8 mouse cellular contexts compared by ENCODE assay signal in the genomic region with DNA sequence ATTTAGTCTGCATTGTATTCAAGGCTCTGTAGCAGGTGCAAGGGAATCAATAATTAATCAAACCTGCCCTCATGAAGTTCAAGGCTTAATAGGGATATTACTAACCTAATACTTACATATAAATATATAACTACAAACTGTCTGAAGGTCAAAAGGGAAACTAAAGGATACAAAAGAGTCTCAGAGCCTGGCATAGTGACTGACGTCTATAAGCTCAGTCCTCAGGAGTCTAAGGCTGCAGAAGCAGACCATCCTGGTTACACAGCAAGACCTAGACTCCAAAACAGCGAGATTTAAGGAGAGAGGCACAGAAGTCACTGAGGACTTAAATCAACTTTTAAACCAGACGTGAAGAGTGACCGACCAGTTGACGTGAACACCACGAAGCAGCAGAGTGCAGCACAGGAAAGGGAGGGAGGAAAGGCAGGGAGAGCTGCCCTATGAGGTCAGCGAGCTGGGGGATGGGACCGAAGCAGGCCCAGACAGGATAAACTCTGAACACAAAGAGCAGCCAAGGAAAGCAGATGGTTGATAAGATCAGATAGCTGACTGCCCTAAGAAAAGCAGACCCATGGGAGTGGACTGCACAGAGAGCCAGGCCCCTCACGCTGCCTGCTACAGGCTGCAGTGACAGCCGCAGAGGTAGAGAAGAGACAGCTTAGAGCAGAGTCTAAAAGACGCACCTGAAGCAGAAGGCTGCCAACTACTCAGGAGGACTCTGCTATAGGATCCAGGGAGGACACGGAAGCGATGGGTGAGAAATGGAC. TPM values are rescaled to one million over a fixed set of nuclear protein-coding genes. Genes with fewer than 3 reads are reported as not detected.
A peak's percentile ranks its signal among the peaks of the same experiment; 100 is the strongest.
DNase-seq lines count a peak whose midpoint lies in the region; ATAC-seq and TF ChIP-seq lines count a peak whose summit lies in the region.

No protein-coding gene starts in this region.

- H3K4me2 ChIP-seq in lung, embryonic 15.5 days = peak overlapping the region; percentile 33; the same call in 1 of the 2 replicates

- peak overlapping the region; percentile 50 for H3K27ac ChIP-seq in brown adipose tissue, adult 24 weeks (replicated peaks; ENCODE audit: low read depth, low read length)
- peak overlapping the region; percentile 84 for H3K27ac ChIP-seq in embryonic facial prominence, embryonic 10.5 days (replicated peaks)
- H3K27ac ChIP-seq in heart, embryonic 10.5 days = peak overlapping the region; percentile 76
- peak overlapping the region; percentile 25 for H3K27ac ChIP-seq in kidney, adult 2 months (ENCODE audit: insufficient read depth, low read depth, low read length)
- H3K27ac ChIP-seq in lung, embryonic 15.5 days = peak overlapping the region; percentile 33; the same call in 1 of the 2 replicates

- no peaks in the 10 kb centered on the region for H3K27me3 ChIP-seq in embryonic facial prominence, embryonic 10.5 days (replicated peaks; ENCODE audit: low read depth, poor library complexity, severe bottlenecking)
- H3K27me3 ChIP-seq in heart, embryonic 10.5 days (ENCODE audit: insufficient read depth, poor library complexity, severe bottlenecking) = no peaks in the 10 kb centered on the region
- H3K27me3 ChIP-seq in kidney, adult 2 months (replicated peaks; ENCODE audit: control insufficient read depth, insufficient read depth, low read length) = no peaks in the 10 kb centered on the region
- no peaks in the 10 kb centered on the region for H3K27me3 ChIP-seq in lung, embryonic 15.5 days

- TF ChIP-seq CTCF in kidney, adult 2 months (conservative IDR thresholded peaks at IDR 0.05; ENCODE audit: insufficient read depth, insufficient read length, low read depth, low read length) = peak; percentile 59

- no peak overlapping the region for H3K9ac ChIP-seq in lung, embryonic 15.5 days

- peak; percentile 74 for DNase-seq in embryonic facial prominence, embryonic 10.5 days (ENCODE audit: low spot score)
- DNase-seq in heart, embryonic 10.5 days (ENCODE audit: low spot score) = peak; percentile 84
- DNase-seq in kidney, adult 2 months = peak; percentile 86
- peak; percentile 50 for DNase-seq in skeletal muscle tissue, adult 2 months (ENCODE audit: low read depth, low spot score)
- DNase-seq in adipocyte (ENCODE audit: low spot score) = no peak
- no peak for DNase-seq in layer of hippocampus, adult 9-10 months (ENCODE audit: low spot score)

- peak; percentile 72; the same call in 1 of the 2 replicates for ATAC-seq in lung, embryonic 15.5 days (ENCODE audit: borderline replicate concordance, extremely low read depth, low FRiP score, low TSS enrichment)

- TF ChIP-seq POLR2A in kidney, adult 2 months (IDR thresholded peaks at IDR 0.05; ENCODE audit: low read depth, low read length) = no peak

- H3K9me3 ChIP-seq in embryonic facial prominence, embryonic 10.5 days = no peaks in the 10 kb centered on the region
- H3K9me3 ChIP-seq in heart, embryonic 10.5 days = no peaks in the 10 kb centered on the region
- H3K9me3 ChIP-seq in lung, embryonic 15.5 days = no peaks in the 10 kb centered on the region

- WGBS in embryonic facial prominence, embryonic 10.5 days = 28% methylated on average over 13 of the region's 13 CpGs
- 23% methylated on average over 13 of the region's 13 CpGs for WGBS in heart, embryonic 10.5 days
- 15% methylated on average over 13 of the region's 13 CpGs for WGBS in kidney, adult 2 months
- 24% methylated on average over 13 of the region's 13 CpGs for WGBS in lung, embryonic 15.5 days

- H3K4me3 ChIP-seq in brown adipose tissue, adult 24 weeks (ENCODE audit: insufficient read depth, low read depth, low read length) = no peak overlapping the region
- 0 out of 2 replicates have a peak overlapping the region, but pooled peaks have one; percentile 13 for H3K4me3 ChIP-seq in embryonic facial prominence, embryonic 10.5 days
- H3K4me3 ChIP-seq in heart, embryonic 10.5 days = peak overlapping the region; percentile 1; the same call in 1 of the 2 replicates
- no peak overlapping the region for H3K4me3 ChIP-seq in kidney, adult 2 months (ENCODE audit: insufficient read depth, low read depth, low read length)
- H3K4me3 ChIP-seq in lung, embryonic 15.5 days = no peak overlapping the region

- peaks cover 15% of the 10 kb centered on the region for H3K4me1 ChIP-seq in brown adipose tissue, adult 24 weeks (ENCODE audit: control insufficient read depth, insufficient read depth, insufficient read length, low read length)
- peaks cover 44% of the 10 kb centered on the region for H3K4me1 ChIP-seq in embryonic facial prominence, embryonic 10.5 days
- H3K4me1 ChIP-seq in heart, embryonic 10.5 days = peaks cover 49% of the 10 kb centered on the region
- peaks cover 31% of the 10 kb centered on the region for H3K4me1 ChIP-seq in kidney, adult 2 months (ENCODE audit: control insufficient read depth, insufficient read depth, low read length)
- H3K4me1 ChIP-seq in lung, embryonic 15.5 days = peaks cover 33% of the 10 kb centered on the region; the same call in 1 of the 2 replicates

- peaks cover 16% of the 10 kb centered on the region for H3K36me3 ChIP-seq in embryonic facial prominence, embryonic 10.5 days (replicated peaks)
- 0 out of 2 replicates have a peak, but pooled peaks cover 2% of the 10 kb centered on the region for H3K36me3 ChIP-seq in heart, embryonic 10.5 days
- H3K36me3 ChIP-seq in kidney, adult 2 months (ENCODE audit: control insufficient read depth, insufficient read depth, low read length) = no peaks in the 10 kb centered on the region; the same call in 1 of the 2 replicates
- H3K36me3 ChIP-seq in lung, embryonic 15.5 days = no peaks in the 10 kb centered on the region

RNA-seq across cellular contexts. Expression of gene Fnip2, which starts 48.7 kb away (rescaled TPM):
- polyA plus RNA-seq in brown adipose tissue, adult 24 weeks (2012; ENCODE audit: insufficient read depth, insufficient read length, missing spikeins) = 2.7 and 4.2 TPM in 2 replicates
- 5.1 and 5.4 TPM in 2 replicates for polyA plus RNA-seq in embryonic facial prominence, embryonic 10.5 days (2016; fragmentation: Nextera tagmentation; extraction: Ambion mirVana)
- 4.7 and 5.0 TPM in 2 replicates for polyA plus RNA-seq in heart, embryonic 10.5 days (2016; fragmentation: Nextera tagmentation; extraction: Ambion mirVana)
- 18.9 and 20.0 TPM in 2 replicates for polyA plus RNA-seq in kidney, adult 2 months (2012; rRNA removed)
- polyA plus RNA-seq in lung, embryonic 15.5 days (2015; fragmentation: Nextera tagmentation; extraction: Ambion mirVana) = 3.5 and 4.4 TPM in 2 replicates

Comparison
In these comparisons a context has a peak if more than half of its experiments do, and no peak if none do; other contexts are left out.
1. H3K27ac ChIP-seq: peak in every context shown above with its lines; median percentile 84 in embryonic facial prominence, embryonic 10.5 days; 76 in heart, embryonic 10.5 days; 50 in brown adipose tissue, adult 24 weeks; 33 in lung, embryonic 15.5 days; 25 in kidney, adult 2 months.
2. H3K4me3 ChIP-seq: peak in embryonic facial prominence, embryonic 10.5 days (single experiment) and heart, embryonic 10.5 days (single experiment); none in brown adipose tissue, adult 24 weeks (single experiment), kidney, adult 2 months (single experiment) and lung, embryonic 15.5 days (single experiment).
3. DNase-seq: peak in embryonic facial prominence, embryonic 10.5 days (single experiment), heart, embryonic 10.5 days (single experiment), kidney, adult 2 months (single experiment) and skeletal muscle tissue, adult 2 months (single experiment); none in adipocyte (single experiment) and layer of hippocampus, adult 9-10 months (single experiment).